Mouse (Mus musculus): ENCODE results near the gene Gm9821. TPM values are rescaled to one million over a fixed set of nuclear protein-coding genes. Genes with fewer than 3 reads are reported as not detected.

Gm9821 gene
- polyA plus RNA-seq (2015; fragmentation: Nextera tagmentation; extraction: Ambion mirVana): 0.17 and 0.30 TPM in 2 replicates

GRCm38 (mm10) chr2:91945483-91945882 lies at the start of gene Gm9821:
Gene Gm9821, plus strand, starts transcription at chr2:91945703.

DNA sequence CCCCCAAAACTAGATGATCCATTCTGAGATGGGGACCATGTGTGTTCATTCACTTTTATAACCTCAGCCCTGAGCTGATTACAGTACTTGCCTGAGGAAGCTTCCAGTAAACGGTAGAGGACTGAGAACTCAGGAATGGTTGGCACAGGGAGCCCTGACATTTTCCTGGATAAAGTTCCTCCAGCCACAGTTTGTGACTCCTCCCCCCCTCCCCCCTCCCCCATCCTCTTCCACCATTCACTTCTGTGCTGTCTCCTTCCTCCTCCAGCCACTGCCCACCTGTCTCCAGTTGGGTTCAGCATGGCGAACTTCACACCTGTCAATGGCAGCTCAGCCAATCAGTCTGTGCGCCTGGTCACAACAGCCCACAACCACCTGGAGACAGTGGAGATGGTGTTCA lies 18.6 kb upstream of the Gm9821 start, which contains the start of gene Chrm4:
TSS of gene Chrm4 (plus strand) at position 301 of the 400 bp plus-strand sequence.

DNA sequence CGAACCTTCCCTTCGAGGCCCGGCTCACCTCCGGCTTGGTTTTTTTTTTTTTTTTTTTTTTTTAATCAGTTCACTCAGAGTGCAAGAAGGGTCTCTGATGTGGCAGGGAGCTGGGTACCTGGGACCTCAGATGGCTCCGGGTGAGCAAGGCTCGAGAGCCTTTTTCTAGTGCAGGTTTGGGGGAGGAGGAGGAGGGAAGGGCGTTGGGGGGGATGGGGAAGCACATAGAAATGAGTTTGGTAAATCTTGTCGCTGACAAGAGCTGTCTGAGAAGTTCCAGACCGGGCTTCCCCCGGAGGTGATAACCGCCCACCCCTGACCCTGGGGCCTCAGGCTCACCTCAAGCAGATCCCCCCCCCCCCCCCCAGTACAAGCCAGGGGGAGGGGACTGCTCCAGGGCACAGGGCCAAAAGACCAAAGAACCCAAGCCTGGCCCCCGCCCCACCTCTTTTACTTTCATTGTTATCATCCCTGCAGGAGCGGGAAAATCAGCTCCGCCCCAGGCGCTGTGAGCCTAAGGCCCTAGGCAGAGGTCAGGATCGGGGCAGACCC lies 13.3 kb upstream of the Gm9821 start, which contains the start of gene Mdk:
TSS of gene Mdk (minus strand) at position 138 of the 552 bp plus-strand sequence.

GRCm38 (mm10) chr2:91975581-91976541 lies 30.4 kb downstream of the Gm9821 start, which contains the start of gene Dgkz:
Gene Dgkz, minus strand, starts transcription at chr2:91975864.

Small RNAs within 50 kb of the gene (microRNA-seq; reads per million reads assigned to microRNA genes)
- not detected for gene Mir6999 (ENCODE audit: borderline replicate concordance, insufficient number of aligned reads)

Other genes with a start within 250 kb of the Gm9821 start
- gene Atg13, start 235.1 kb upstream of the Gm9821 start, polyA plus RNA-seq (2015; fragmentation: Nextera tagmentation; extraction: Ambion mirVana): 28.0 and 45.7 TPM in 2 replicates
- 12.4 and 16.2 TPM in 2 replicates for gene Harbi1, start 234.9 kb upstream of the Gm9821 start, polyA plus RNA-seq (2015; fragmentation: Nextera tagmentation; extraction: Ambion mirVana)
- gene Ambra1, start 215.6 kb upstream of the Gm9821 start, polyA plus RNA-seq (2015; fragmentation: Nextera tagmentation; extraction: Ambion mirVana): 7.8 and 9.5 TPM in 2 replicates
- gene Chrm4, start 18.5 kb upstream of the Gm9821 start, polyA plus RNA-seq (2015; fragmentation: Nextera tagmentation; extraction: Ambion mirVana): 0.28 and 0.30 TPM in 2 replicates
- gene Mdk, start 13.4 kb upstream of the Gm9821 start, polyA plus RNA-seq (2015; fragmentation: Nextera tagmentation; extraction: Ambion mirVana): 146 and 193 TPM in 2 replicates
- 15.8 and 21.9 TPM in 2 replicates for gene Dgkz, start 30.2 kb downstream of the Gm9821 start, polyA plus RNA-seq (2015; fragmentation: Nextera tagmentation; extraction: Ambion mirVana)
- 9.7 and 13.9 TPM in 2 replicates for gene Creb3l1, start 78.8 kb downstream of the Gm9821 start, polyA plus RNA-seq (2015; fragmentation: Nextera tagmentation; extraction: Ambion mirVana)
- 20.9 and 27.8 TPM in 2 replicates for gene Phf21a, start 147.4 kb downstream of the Gm9821 start, polyA plus RNA-seq (2015; fragmentation: Nextera tagmentation; extraction: Ambion mirVana)

All from adrenal gland, postnatal 0 days (tissue).